Mouse (Mus musculus) bone marrow, adult 2 months (tissue): ENCODE data around the gene Krtap1-5. TPM values are rescaled to one million over a fixed set of nuclear protein-coding genes. Genes with fewer than 3 reads are reported as not detected.
"Not testable (repeated sequence)": the region's sequence is repeated elsewhere in the genome, so short reads cannot be mapped to it uniquely, and the experiment has no call there.

Experiments
- H3K27ac ChIP-seq: fragments of 200-500 bp; 2 replicates; pipeline ENCODE4 v1.5.1; 2012; ENCODE audit warnings: low read depth, mild to moderate bottlenecking, control low read depth, inconsistent platforms, low read length; ENCODE audit not compliant: control insufficient read depth, poor library complexity, insufficient read depth
- H3K4me1 ChIP-seq: fragments of 200-500 bp; 2 replicates; pipeline ENCODE4 v1.6.1; 2011; ENCODE audit warnings: low read length; ENCODE audit not compliant: control insufficient read depth, insufficient read depth
- H3K4me3 ChIP-seq: fragments of 200-500 bp; replicated peaks from 2 replicates; pipeline ENCODE3; 2011; ENCODE audit warnings: mild to moderate bottlenecking, low read depth, low read length, control low read depth; ENCODE audit not compliant: control insufficient read depth
- CTCF ChIP-seq: fragments of 200-500 bp; IDR thresholded peaks from 2 replicates; pipeline ENCODE4 v1.5.1; 2011; ENCODE audit warnings: low read length, control low read depth; ENCODE audit not compliant: control insufficient read depth, insufficient read depth
- POLR2A ChIP-seq: fragments of 200-500 bp; IDR thresholded peaks from 2 replicates; pipeline ENCODE4 v1.6.1; 2011; ENCODE audit warnings: low read depth, mild to moderate bottlenecking, control low read depth, low read length, borderline replicate concordance; ENCODE audit not compliant: control insufficient read depth
- WGBS: fragments of 180-500 bp; shearing (Covaris S2); methylation state at CpG from one replicate; pipeline ENCODE4 v1.1.7; 2018; 5-methylcytosine and 5-hydroxymethylcytosine counted together
- polyA plus RNA-seq: library from polyadenylated mRNA; stranded (reverse); fragments of >200 nt; gene quantifications from 2 replicates; pipeline ENCODE4 v1.2.4, GENCODE M21; 2011; ENCODE audit warnings: low replicate concordance; ENCODE audit not compliant: missing spikeins, insufficient read depth, insufficient read length

Krtap1-5 gene
- polyA plus RNA-seq = 1.5 TPM in 1 of 2 replicates, not detected in the other

GRCm38 (mm10) chr11:99580636-99581035 lies at the start of gene Krtap1-5:
Krtap1-5 (minus strand) TSS chr11:99581016.
- WGBS = 75% methylated on average over 6 of the region's 6 CpGs
- Histone ChIP-seq H3K4me3 (no peak within 1 kb of the TSS), H3K27ac (no peak within 1 kb of the TSS), H3K4me1 (no peaks in the 10 kb centered on the region)
- TF ChIP-seq POLR2A (no peak), CTCF (no peak)

- no peak within 1 kb of the TSS for H3K4me3 ChIP-seq
- no peak within 1 kb of the TSS for H3K27ac ChIP-seq
- WGBS = 81% methylated on average over 4 of the region's 4 CpGs
- TF ChIP-seq POLR2A = no peak
- TF ChIP-seq CTCF = no peak
- H3K4me1 ChIP-seq = no peaks in the 10 kb centered on the region
Measured at GRCm38 (mm10) chr11:99628138-99628537, 47.3 kb upstream of the Krtap1-5 start, which contains the start of gene Krtap4-1. Krtap4-1 (minus strand) TSS chr11:99628238.

DNA sequence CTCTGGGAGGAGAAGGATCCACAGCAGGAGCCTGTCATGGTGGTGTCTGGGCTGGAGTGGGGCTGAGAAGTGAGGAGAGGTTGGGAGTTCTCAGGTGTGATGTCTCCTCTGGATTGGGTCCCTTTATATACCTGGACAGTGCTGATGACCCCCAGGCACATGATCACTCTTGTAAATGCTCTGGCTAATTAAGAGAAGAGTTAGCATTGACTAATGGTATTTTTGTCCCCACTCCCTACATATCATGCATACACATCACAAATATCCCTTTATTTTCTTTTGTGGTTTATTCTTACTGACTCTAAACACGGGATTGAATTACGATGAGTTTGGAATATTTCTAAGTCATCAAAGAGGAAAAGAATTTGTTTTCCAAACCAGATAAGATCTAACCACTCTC lies 39.5 kb upstream of the Krtap1-5 start, which contains the start of gene Gm11562:
Gene Gm11562 (minus strand): TSS at position 101 of the 400 bp plus-strand sequence.
- WGBS = 69% methylated on average over 2 of the region's 2 CpGs
- no peak within 1 kb of the TSS for H3K27ac ChIP-seq
- no peak within 1 kb of the TSS for H3K4me3 ChIP-seq
- H3K4me1 ChIP-seq = no peaks in the 10 kb centered on the region
- TF ChIP-seq CTCF (no peak), POLR2A (no peak)

DNA sequence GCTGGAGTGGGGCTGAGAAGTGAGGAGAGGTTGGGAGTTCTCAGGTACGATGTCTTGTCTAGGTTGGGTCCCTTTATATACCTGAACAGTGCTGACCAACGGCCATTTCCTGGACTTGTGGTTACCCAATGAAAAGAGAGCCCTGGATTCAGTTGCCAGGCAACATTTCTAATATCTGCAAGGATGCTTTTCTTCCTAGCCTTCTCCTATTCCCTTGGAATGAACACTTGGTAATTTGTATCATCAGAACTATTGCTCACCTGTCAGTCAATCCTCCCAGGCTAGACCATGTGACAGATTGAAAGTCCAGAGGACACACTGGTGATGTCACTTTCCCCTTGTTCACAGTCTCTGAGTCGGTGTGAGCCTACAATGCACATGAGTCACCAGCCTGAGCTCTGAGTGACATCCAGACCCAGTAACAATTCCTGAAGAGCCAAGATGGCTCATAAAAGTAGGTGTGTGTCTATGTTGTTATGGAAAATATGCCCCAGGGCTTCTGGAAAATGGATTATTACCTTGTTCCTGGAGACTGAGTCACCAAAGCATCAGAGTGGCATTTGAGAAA lies 34.1 kb upstream of the Krtap1-5 start, which contains the start of gene Krtap2-4:
Gene Krtap2-4 (minus strand): TSS at position 51 of the 568 bp plus-strand sequence.
- H3K27ac ChIP-seq = no peak within 1 kb of the TSS
- WGBS = 53% methylated on average over 3 of the region's 3 CpGs
- TF ChIP-seq POLR2A (no peak), CTCF (no peak)
- H3K4me3 ChIP-seq = no peak within 1 kb of the TSS
- H3K4me1 ChIP-seq = no peaks in the 10 kb centered on the region

DNA sequence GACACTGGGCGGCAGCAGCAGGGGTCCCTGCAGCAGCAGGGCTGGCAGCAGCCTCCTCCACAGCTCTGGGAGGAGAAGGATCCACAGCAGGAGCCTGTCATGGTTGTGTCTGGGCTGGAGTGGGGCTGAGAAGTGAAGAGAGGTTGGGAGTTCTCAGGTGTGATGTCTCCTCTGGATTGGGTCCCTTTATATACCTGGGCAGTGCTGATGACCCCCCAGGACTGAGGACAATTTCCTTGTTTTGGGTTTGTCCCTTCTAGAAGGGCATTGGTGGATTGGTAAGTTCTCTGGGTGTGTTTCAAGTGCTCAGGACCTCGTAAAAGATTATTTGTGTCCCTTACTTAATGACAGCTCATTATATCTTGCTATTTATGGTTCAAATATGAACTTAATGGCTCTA lies 29.3 kb upstream of the Krtap1-5 start, which contains the start of gene Gm11937:
Gene Gm11937 (minus strand): TSS at position 101 of the 400 bp plus-strand sequence.
- 38% methylated on average over 2 of the region's 2 CpGs for WGBS
- H3K4me3 ChIP-seq, H3K27ac ChIP-seq, H3K4me1 ChIP-seq: not testable (repeated sequence)

DNA sequence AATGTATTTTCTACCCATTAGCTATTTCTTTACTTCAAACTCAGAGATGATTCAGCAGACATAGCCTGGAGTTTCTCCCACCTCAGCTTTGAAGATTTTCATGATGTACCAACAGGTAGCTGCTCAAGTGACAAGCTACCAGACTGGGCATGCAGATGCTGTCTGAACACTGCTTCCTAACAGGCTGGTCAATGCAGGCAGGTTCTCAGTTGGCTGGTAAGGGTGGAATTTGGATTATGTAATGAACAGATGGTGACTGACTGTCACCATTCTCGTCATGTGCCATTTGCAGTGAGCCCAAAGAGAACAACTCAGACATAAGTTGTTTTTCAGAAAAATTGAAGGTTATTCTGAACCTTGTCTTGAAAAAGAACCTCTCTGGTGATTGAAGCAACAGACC lies 28.3 kb upstream of the Krtap1-5 start:
- TF ChIP-seq CTCF (no peak), POLR2A (no peak)
- Histone ChIP-seq H3K4me1 (no peaks in the 10 kb centered on the region), H3K4me3 (no peak overlapping the region), H3K27ac (no peak overlapping the region)
- 63% methylated on average over 1 of the region's 1 CpGs for WGBS

GRCm38 (mm10) chr11:99603208-99603607 lies 22.4 kb upstream of the Krtap1-5 start, which contains the start of gene Gm11938:
Gm11938 (minus strand) TSS chr11:99603308.
- 43% methylated on average over 1 of the region's 1 CpGs for WGBS
- not testable (repeated sequence) for H3K4me1 ChIP-seq, H3K27ac ChIP-seq, H3K4me3 ChIP-seq

GRCm38 (mm10) chr11:99597742-99598141 lies 16.9 kb upstream of the Krtap1-5 start, which contains the start of gene Krtap9-3:
Krtap9-3 (minus strand) TSS chr11:99598105.
- 74% methylated on average over 6 of the region's 6 CpGs for WGBS
- H3K27ac ChIP-seq, H3K4me3 ChIP-seq, H3K4me1 ChIP-seq: not testable (repeated sequence)

GRCm38 (mm10) chr11:99590981-99591380 lies 10.2 kb upstream of the Krtap1-5 start, which contains the start of gene Krtap1-3:
Krtap1-3 (minus strand) TSS chr11:99591339.
- no peak for TF ChIP-seq CTCF
- TF ChIP-seq POLR2A = no peak
- Histone ChIP-seq H3K4me1 (no peaks in the 10 kb centered on the region), H3K4me3 (no peak within 1 kb of the TSS), H3K27ac (no peak within 1 kb of the TSS)
- 70% methylated on average over 6 of the region's 6 CpGs for WGBS
